7 mouse cellular contexts compared by ENCODE assay signal in genomic region chr1:39735493-39735892, GRCm38 (mm10). TPM values are rescaled to one million over a fixed set of nuclear protein-coding genes. Genes with fewer than 3 reads are reported as not detected.
DNase-seq lines count a peak whose midpoint lies in the region; ATAC-seq and TF ChIP-seq lines count a peak whose summit lies in the region.

No protein-coding gene starts in this region.

- no peak overlapping the region for H3K4me3 ChIP-seq in kidney, postnatal 0 days (replicated peaks; ENCODE audit: low read depth, low read length)
- no peak overlapping the region for H3K4me3 ChIP-seq in embryonic facial prominence, embryonic 14.5 days (ENCODE audit: low read depth, low read length)
- no peak overlapping the region for H3K4me3 ChIP-seq in hindbrain, postnatal 0 days (ENCODE audit: low read length)
- no peak overlapping the region for H3K4me3 ChIP-seq in left cerebral cortex, adult 2 months

- no peak for TF ChIP-seq CTCF in kidney, postnatal 0 days (IDR thresholded peaks at IDR 0.05; ENCODE audit: low read depth)
- TF ChIP-seq CTCF in hindbrain, postnatal 0 days (IDR thresholded peaks at IDR 0.05; ENCODE audit: low read depth) = no peak
- no peak for TF ChIP-seq CTCF in left cerebral cortex, adult 2 months (IDR thresholded peaks at IDR 0.05)

- no peaks in the 10 kb centered on the region for H3K36me3 ChIP-seq in kidney, postnatal 0 days (ENCODE audit: insufficient read depth, low read length)
- no peaks in the 10 kb centered on the region for H3K36me3 ChIP-seq in embryonic facial prominence, embryonic 14.5 days (ENCODE audit: control insufficient read depth, insufficient read depth, low read length)
- no peaks in the 10 kb centered on the region for H3K36me3 ChIP-seq in hindbrain, postnatal 0 days (ENCODE audit: insufficient read depth, low read length)

- no peak overlapping the region for H3K9ac ChIP-seq in kidney, postnatal 0 days (ENCODE audit: low read depth, low read length)
- no peak overlapping the region for H3K9ac ChIP-seq in embryonic facial prominence, embryonic 14.5 days (ENCODE audit: low read depth, low read length)
- H3K9ac ChIP-seq in hindbrain, postnatal 0 days (replicated peaks; ENCODE audit: low read length) = no peak overlapping the region

- intact Hi-C loops in left cerebral cortex, postnatal 14 days (cut with DNase I) = loop anchor here (2.0 kb wide), 1 partner anchor 23 kb away; no protein-coding TSS in a partner anchor
- intact Hi-C loops in left cerebral cortex, adult 2 months (cut with DNase I) = no loop called here

- 66% methylated on average over 2 of the region's 2 CpGs for WGBS in kidney, postnatal 0 days
- WGBS in embryonic facial prominence, embryonic 14.5 days = 70% methylated on average over 2 of the region's 2 CpGs
- WGBS in hindbrain, postnatal 0 days = 54% methylated on average over 2 of the region's 2 CpGs

- no peak for ATAC-seq in kidney, postnatal 0 days (replicated peaks; ENCODE audit: low FRiP score, low read depth)
- ATAC-seq in embryonic facial prominence, embryonic 14.5 days (ENCODE audit: low read depth) = no peak
- no peak for ATAC-seq in hindbrain, postnatal 0 days
- ATAC-seq in megakaryocyte-erythroid progenitor cell, adult 5-6 weeks (replicated peaks; ENCODE audit: low FRiP score, low TSS enrichment, poor library complexity, severe bottlenecking) = peak; percentile 83

- peak overlapping the region; percentile 84 for H3K27ac ChIP-seq in kidney, postnatal 0 days
- peak overlapping the region; percentile 40; the same call in 1 of the 2 replicates for H3K27ac ChIP-seq in embryonic facial prominence, embryonic 14.5 days (replicated peaks; ENCODE audit: low read depth, low read length)
- H3K27ac ChIP-seq in hindbrain, postnatal 0 days = peak overlapping the region; percentile 60; the same call in 1 of the 2 replicates
- H3K27ac ChIP-seq in left cerebral cortex, adult 2 months = no peak overlapping the region

- no peak overlapping the region for H3K4me2 ChIP-seq in kidney, postnatal 0 days (ENCODE audit: low read length)
- H3K4me2 ChIP-seq in embryonic facial prominence, embryonic 14.5 days (ENCODE audit: low read depth, low read length) = no peak overlapping the region
- H3K4me2 ChIP-seq in hindbrain, postnatal 0 days (ENCODE audit: low read depth, low read length) = no peak overlapping the region

- no peak for DNase-seq in kidney, postnatal 0 days (ENCODE audit: low spot score)
- DNase-seq in kidney, postnatal 4 days = no peak
- no peak for DNase-seq in embryonic facial prominence, embryonic 14.5 days (ENCODE audit: low spot score)
- no peak for DNase-seq in hindbrain, postnatal 0 days (ENCODE audit: low spot score)
- no peak for DNase-seq in left cerebral cortex, postnatal 14 days (ENCODE audit: low spot score in 2 of 2)
- DNase-seq in left cerebral cortex, adult 2 months (ENCODE audit: extremely low spot score in 1 of 2, low spot score in 2 of 2) = no peak

- H3K9me3 ChIP-seq in kidney, postnatal 0 days (replicated peaks; ENCODE audit: low read length) = no peaks in the 10 kb centered on the region
- H3K9me3 ChIP-seq in embryonic facial prominence, embryonic 14.5 days (ENCODE audit: control insufficient read depth, low read length) = no peaks in the 10 kb centered on the region
- no peaks in the 10 kb centered on the region for H3K9me3 ChIP-seq in hindbrain, postnatal 0 days (ENCODE audit: low read length)

- H3K4me1 ChIP-seq in kidney, postnatal 0 days (replicated peaks; ENCODE audit: insufficient read depth, low read length) = peaks cover 16% of the 10 kb centered on the region
- peaks cover 10% of the 10 kb centered on the region for H3K4me1 ChIP-seq in embryonic facial prominence, embryonic 14.5 days (ENCODE audit: control insufficient read depth, insufficient read depth, low read length)
- H3K4me1 ChIP-seq in hindbrain, postnatal 0 days (ENCODE audit: insufficient read depth, low read length) = peaks cover 3% of the 10 kb centered on the region

- H3K27me3 ChIP-seq in kidney, postnatal 0 days (ENCODE audit: insufficient read depth, low read length) = no peaks in the 10 kb centered on the region
- no peaks in the 10 kb centered on the region for H3K27me3 ChIP-seq in embryonic facial prominence, embryonic 14.5 days (replicated peaks; ENCODE audit: control insufficient read depth, insufficient read depth, low read length)
- H3K27me3 ChIP-seq in hindbrain, postnatal 0 days (ENCODE audit: insufficient read depth, low read length) = no peaks in the 10 kb centered on the region

RNA-seq across cellular contexts. Expression of gene Rfx8, which starts 14.7 kb away (rescaled TPM):
- polyA plus RNA-seq in kidney, postnatal 0 days (2015; fragmentation: Nextera tagmentation; extraction: Ambion mirVana) = 0.22 and 0.29 TPM in 2 replicates
- polyA plus RNA-seq in embryonic facial prominence, embryonic 14.5 days (2014; fragmentation: Nextera tagmentation; extraction: Ambion mirVana) = 2.0 and 2.3 TPM in 2 replicates
- 0.10 and 0.97 TPM in 2 replicates for total RNA-seq in hindbrain, postnatal 0 days (2014; rRNA removed)
- 0.39 and 0.68 TPM in 2 replicates for polyA plus RNA-seq in hindbrain, postnatal 0 days (2015; fragmentation: Nextera tagmentation; extraction: Ambion mirVana)
- total RNA-seq in megakaryocyte-erythroid progenitor cell, adult 5-6 weeks (2014; fragmentation: Nextera tagmentation) = not detected in 2 replicates
- total RNA-seq in megakaryocyte-erythroid progenitor cell, adult 5-6 weeks (2017) = 0.65 TPM in 1 of 2 replicates, not detected in the other
- total RNA-seq in left cerebral cortex, postnatal 14 days (2021) = under 1 TPM; 0.21 to 0.35 TPM
- total RNA-seq in left cerebral cortex, adult 2 months (2021) = under 1 TPM in 1 of 2 experiments, not detected in 1; 0.34 TPM
